Mouse (Mus musculus) erythroblast, embryonic 14.5 days (primary cell): ENCODE data around the gene Ugt1a7c.

ENCODE experiments used
- GATA1 ChIP-seq: IDR thresholded peaks from 2 replicates; pipeline ENCODE4 v1.6.1; 2012; ENCODE audit warnings: low read length, inconsistent platforms, mixed read lengths
- TAL1 ChIP-seq: IDR thresholded peaks from 3 replicates; pipeline ENCODE4 v1.6.1; 2012; ENCODE audit warnings: low read length, inconsistent platforms, mixed read lengths

GRCm38 (mm10) chr1:88254793-88255465 lies 160.1 kb downstream of the Ugt1a7c start:
- TF ChIP-seq TAL1 (no peak), GATA1 (no peak)
